Mouse (Mus musculus): ENCODE results near the gene Tnrc18.

GRCm38 (mm10) chr5:142696865-142697264 is 120.6 kb downstream of the Tnrc18 start:
- TF ChIP-seq EP300 (IDR thresholded peaks at IDR 0.05; ENCODE audit: insufficient read depth, low read depth, low read length), result no peak
- TF ChIP-seq CTCF (IDR thresholded peaks at IDR 0.05; ENCODE audit: low read depth, low read length), result no peak
- no peak for TF ChIP-seq POLR2A (IDR thresholded peaks at IDR 0.05; ENCODE audit: insufficient read depth, low read length)
